Mouse (Mus musculus): Measurements from ENCODE around the gene Tab1. TPM values are rescaled to one million over a fixed set of nuclear protein-coding genes. Genes with fewer than 3 reads are reported as not detected.
A peak's percentile ranks its signal among the peaks of the same experiment; 100 is the strongest.

Tab1 gene
- 50.0 and 50.2 TPM in 2 replicates for polyA plus RNA-seq (2012; rRNA removed)

DNA sequence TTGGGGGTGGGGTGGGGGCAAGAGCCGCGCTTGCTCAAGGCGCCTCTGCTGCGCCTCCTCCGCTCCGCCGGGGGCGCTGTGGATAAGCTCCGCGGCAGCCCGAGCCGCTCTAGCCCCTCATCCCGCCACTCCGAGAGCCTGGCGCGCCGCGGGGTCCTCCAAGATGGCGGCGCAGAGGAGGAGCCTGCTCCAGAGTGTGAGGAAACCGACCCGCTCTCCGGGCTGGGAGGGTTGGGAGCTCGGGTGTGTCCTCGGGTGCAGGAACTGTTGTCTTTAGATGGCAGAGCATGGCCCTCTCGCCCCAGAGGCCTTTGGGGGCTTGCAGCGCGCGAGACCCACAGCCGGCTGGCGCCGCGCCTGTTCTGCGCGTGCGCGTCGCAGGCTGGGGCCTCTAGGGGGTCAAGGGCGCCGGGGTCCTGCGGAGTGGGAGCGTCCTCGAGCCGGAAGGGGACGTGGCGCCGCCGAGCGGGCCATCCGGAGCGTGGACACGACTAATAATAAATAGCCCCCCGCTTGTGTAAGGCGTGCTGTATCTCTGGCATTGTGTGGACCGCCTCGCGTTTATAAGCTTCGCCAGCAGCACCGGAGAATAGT, at the start of gene Tab1:
Gene Tab1, plus strand, starts transcription at position 135 of the 594 bp plus-strand sequence.
- under 1% methylated on average over 59 of the region's 59 CpGs for WGBS
- H3K4me1 ChIP-seq (ENCODE audit: control insufficient read depth, insufficient read depth, low read length), result peaks cover 30% of the 10 kb centered on the region
- peak within 1 kb of the TSS; percentile 100 for H3K27ac ChIP-seq (ENCODE audit: insufficient read depth, low read length)
- TF ChIP-seq POLR2A (IDR thresholded peaks at IDR 0.05; ENCODE audit: borderline replicate concordance, insufficient read depth, low read length), result peak; percentile 40; the same call in 1 of the 2 replicates
- peak; percentile 56 for TF ChIP-seq CTCF (IDR thresholded peaks at IDR 0.05; ENCODE audit: borderline replicate concordance, insufficient read depth, low read depth, low read length)
- H3K4me3 ChIP-seq (replicated peaks; ENCODE audit: insufficient read depth, low read depth, low read length), result peak within 1 kb of the TSS; percentile 98
- DNase-seq, result peak; percentile 92 to 94
- no peaks in the 10 kb centered on the region for H3K27me3 ChIP-seq (ENCODE audit: control insufficient read depth, insufficient read depth, low read length)

DNA sequence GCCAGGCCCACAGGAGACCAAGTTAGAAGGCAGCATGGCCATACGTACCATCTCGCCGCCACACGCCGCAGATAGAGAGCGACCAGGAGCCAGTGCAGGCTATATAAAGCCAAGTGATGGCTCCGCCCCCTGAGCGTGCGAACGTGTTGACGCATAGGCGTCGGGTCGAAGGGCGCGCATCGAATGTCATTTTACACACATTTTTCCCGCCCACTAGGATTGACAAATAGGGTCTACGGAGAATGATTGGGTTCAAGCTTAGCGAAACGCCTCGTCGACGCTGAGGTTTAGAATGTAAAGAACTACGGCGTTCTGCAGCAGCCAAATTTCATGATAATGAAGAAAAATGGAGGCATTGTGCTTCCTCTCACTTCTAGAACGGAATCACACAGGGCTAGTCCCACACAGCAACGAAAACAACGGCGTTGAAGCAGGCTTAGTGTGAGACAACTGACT, 49.6 kb upstream of the Tab1 start:
- Histone ChIP-seq H3K27me3 (ENCODE audit: control insufficient read depth, insufficient read depth, low read length) (no peaks in the 10 kb centered on the region), H3K4me3 (replicated peaks; ENCODE audit: insufficient read depth, low read depth, low read length) (peak overlapping the region; percentile 92), H3K4me1 (ENCODE audit: control insufficient read depth, insufficient read depth, low read length) (no peaks in the 10 kb centered on the region), H3K27ac (ENCODE audit: insufficient read depth, low read length) (peak overlapping the region; percentile 95)
- DNase-seq, result peak; percentile 98 to 99
- WGBS, result under 1% methylated on average over 30 of the region's 30 CpGs
- TF ChIP-seq CTCF (IDR thresholded peaks at IDR 0.05; ENCODE audit: borderline replicate concordance, insufficient read depth, low read depth, low read length) (no peak), POLR2A (IDR thresholded peaks at IDR 0.05; ENCODE audit: borderline replicate concordance, insufficient read depth, low read length) (peak; percentile 100)

DNA sequence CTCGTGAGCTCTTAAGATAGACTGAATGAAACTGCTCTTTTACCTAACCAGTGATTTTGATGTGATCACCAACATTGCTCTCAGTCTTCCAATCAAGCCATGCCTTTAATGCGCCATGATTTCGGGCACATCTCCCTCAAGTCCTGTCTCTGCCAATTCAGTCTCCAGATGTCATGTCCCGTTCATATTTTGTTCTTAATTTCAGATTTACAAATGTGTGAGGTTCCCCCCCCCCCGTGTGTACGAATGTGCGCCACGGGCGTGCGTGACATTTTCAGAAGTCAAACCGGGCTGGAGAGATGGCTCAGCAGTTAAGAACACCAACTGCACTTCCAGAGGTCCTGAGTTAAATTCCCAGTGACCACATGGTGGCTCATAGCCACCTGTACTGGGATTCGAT, 49.2 kb upstream of the Tab1 start:
- Histone ChIP-seq H3K27ac (ENCODE audit: insufficient read depth, low read length) (peak overlapping the region; percentile 95), H3K27me3 (ENCODE audit: control insufficient read depth, insufficient read depth, low read length) (no peaks in the 10 kb centered on the region), H3K4me1 (ENCODE audit: control insufficient read depth, insufficient read depth, low read length) (no peaks in the 10 kb centered on the region), H3K4me3 (replicated peaks; ENCODE audit: insufficient read depth, low read depth, low read length) (peak overlapping the region; percentile 90)
- TF ChIP-seq CTCF (IDR thresholded peaks at IDR 0.05; ENCODE audit: borderline replicate concordance, insufficient read depth, low read depth, low read length) (no peak), POLR2A (IDR thresholded peaks at IDR 0.05; ENCODE audit: borderline replicate concordance, insufficient read depth, low read length) (no peak)
- no peak for DNase-seq
- WGBS, result under 1% methylated on average over 12 of the region's 12 CpGs

DNA sequence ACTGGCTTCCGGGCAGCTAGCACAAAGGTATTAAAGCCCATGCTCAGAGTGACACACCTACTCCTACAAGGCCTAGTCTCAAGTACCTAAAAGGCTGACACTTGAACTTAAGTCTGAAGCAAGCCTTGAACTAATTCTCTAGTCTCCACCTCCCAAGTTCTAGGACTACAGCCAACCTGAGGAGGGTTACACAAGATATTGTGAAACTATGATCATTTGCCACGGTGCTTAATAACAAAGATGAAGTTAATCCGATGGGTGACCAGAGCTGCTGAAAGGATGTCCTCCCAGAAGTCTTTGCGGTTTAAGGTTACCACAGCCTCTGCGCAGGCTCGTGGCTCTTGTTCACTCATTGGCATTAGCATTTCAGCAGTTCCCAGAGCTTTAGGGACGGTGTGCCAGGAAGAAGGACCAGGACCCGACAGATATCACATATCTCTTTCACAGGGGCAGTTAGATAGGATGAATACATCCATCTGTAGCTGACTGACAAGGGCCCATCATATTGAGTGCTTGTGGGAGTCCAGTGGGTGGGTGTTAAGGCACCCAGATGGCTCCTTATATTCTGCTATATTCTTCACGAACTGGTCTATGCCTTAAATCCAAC, 45.4 kb upstream of the Tab1 start:
- no peaks in the 10 kb centered on the region for H3K27me3 ChIP-seq (ENCODE audit: control insufficient read depth, insufficient read depth, low read length)
- TF ChIP-seq CTCF (IDR thresholded peaks at IDR 0.05; ENCODE audit: borderline replicate concordance, insufficient read depth, low read depth, low read length) (no peak), POLR2A (IDR thresholded peaks at IDR 0.05; ENCODE audit: borderline replicate concordance, insufficient read depth, low read length) (no peak)
- WGBS, result 82% methylated on average over 9 of the region's 9 CpGs

DNA sequence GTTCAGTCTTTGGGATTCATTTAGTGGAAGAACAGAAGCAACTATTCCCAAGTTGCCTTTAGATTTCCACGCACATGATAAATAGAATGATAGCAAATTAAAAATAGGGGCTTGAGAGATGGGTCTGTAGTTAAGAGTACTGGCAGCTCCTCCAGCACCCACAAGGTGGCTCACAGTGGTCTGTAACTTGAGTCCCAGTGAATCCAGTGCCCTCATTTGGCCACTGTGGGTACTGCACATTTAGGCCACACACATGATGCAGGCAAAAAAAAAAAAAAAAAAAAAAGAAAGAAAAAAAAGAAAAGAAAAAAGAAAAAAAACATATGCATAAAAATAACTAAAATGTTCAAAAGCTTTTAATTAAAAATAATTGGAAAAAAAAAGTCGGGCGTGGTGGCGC, 44.3 kb upstream of the Tab1 start:
- peak; percentile 91 to 95 for DNase-seq
- H3K27me3 ChIP-seq (ENCODE audit: control insufficient read depth, insufficient read depth, low read length), result no peaks in the 10 kb centered on the region
- no peak overlapping the region for H3K27ac ChIP-seq (ENCODE audit: insufficient read depth, low read length)
- WGBS, result 28% methylated on average over 4 of the region's 4 CpGs
- H3K4me1 ChIP-seq (ENCODE audit: control insufficient read depth, insufficient read depth, low read length), result peaks cover 6% of the 10 kb centered on the region; the same call in 1 of the 2 replicates
- H3K4me3 ChIP-seq (replicated peaks; ENCODE audit: insufficient read depth, low read depth, low read length), result no peak overlapping the region
- TF ChIP-seq POLR2A (IDR thresholded peaks at IDR 0.05; ENCODE audit: borderline replicate concordance, insufficient read depth, low read length) (no peak), CTCF (IDR thresholded peaks at IDR 0.05; ENCODE audit: borderline replicate concordance, insufficient read depth, low read depth, low read length) (peak; percentile 97)

More for the DNA sequence above, 45.4 kb upstream of the Tab1 start:
- no peak overlapping the region for H3K27ac ChIP-seq (ENCODE audit: insufficient read depth, low read length)
- no peaks in the 10 kb centered on the region for H3K4me1 ChIP-seq (ENCODE audit: control insufficient read depth, insufficient read depth, low read length)
- H3K4me3 ChIP-seq (replicated peaks; ENCODE audit: insufficient read depth, low read depth, low read length), result no peak overlapping the region
- DNase-seq, result no peak

DNA sequence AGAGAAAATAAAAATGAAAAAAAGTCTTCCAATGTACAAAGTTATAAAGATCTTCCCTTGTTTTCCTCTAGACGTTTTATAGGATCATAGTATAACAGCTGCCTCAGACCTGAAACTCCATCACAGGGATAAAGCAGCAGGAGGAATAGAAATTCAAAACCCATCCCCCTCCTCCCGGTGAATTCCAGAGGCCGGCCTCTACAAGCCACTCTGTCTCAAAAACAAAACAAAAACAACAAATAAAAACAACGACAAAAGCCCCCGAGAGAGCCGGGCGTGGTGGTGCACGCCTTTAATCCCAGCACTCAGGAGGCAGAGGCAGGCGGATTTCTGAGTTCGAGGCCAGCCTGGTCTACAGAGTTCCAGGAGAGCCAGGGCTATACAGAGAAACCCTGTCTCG, 42.8 kb upstream of the Tab1 start:
- no peak for DNase-seq
- peak overlapping the region; percentile 98; the same call in 1 of the 2 replicates for H3K27ac ChIP-seq (ENCODE audit: insufficient read depth, low read length)
- WGBS, result 79% methylated on average over 11 of the region's 11 CpGs
- no peak for TF ChIP-seq CTCF (IDR thresholded peaks at IDR 0.05; ENCODE audit: borderline replicate concordance, insufficient read depth, low read depth, low read length)
- TF ChIP-seq POLR2A (IDR thresholded peaks at IDR 0.05; ENCODE audit: borderline replicate concordance, insufficient read depth, low read length), result no peak
- peaks cover 15% of the 10 kb centered on the region for H3K4me1 ChIP-seq (ENCODE audit: control insufficient read depth, insufficient read depth, low read length)
- no peak overlapping the region for H3K4me3 ChIP-seq (replicated peaks; ENCODE audit: insufficient read depth, low read depth, low read length)
- H3K27me3 ChIP-seq (ENCODE audit: control insufficient read depth, insufficient read depth, low read length), result no peaks in the 10 kb centered on the region

DNA sequence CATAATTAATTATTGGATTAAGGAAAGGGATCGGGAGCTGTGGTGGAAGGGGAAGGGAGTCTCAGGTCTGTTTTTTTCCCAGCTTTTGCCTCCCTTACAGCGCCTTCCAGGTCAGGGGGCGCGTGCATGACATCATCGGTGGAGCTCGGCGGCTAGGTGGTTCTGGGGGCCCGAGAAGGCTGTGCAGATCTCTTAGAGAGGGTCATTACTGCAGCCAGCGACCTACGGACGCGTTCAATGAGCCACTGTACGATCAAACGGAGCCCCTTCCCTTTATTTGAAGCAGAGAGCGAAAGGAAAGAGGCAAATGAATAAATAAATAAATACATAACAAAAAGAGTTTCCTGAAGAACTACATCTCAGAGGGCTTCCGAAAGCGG, 42.2 kb upstream of the Tab1 start:
- peak overlapping the region; percentile 98 for H3K27ac ChIP-seq (ENCODE audit: insufficient read depth, low read length)
- peaks cover 19% of the 10 kb centered on the region for H3K4me1 ChIP-seq (ENCODE audit: control insufficient read depth, insufficient read depth, low read length)
- TF ChIP-seq CTCF (IDR thresholded peaks at IDR 0.05; ENCODE audit: borderline replicate concordance, insufficient read depth, low read depth, low read length), result no peak
- no peak for TF ChIP-seq POLR2A (IDR thresholded peaks at IDR 0.05; ENCODE audit: borderline replicate concordance, insufficient read depth, low read length)
- peak overlapping the region; percentile 83 for H3K4me3 ChIP-seq (replicated peaks; ENCODE audit: insufficient read depth, low read depth, low read length)
- H3K27me3 ChIP-seq (ENCODE audit: control insufficient read depth, insufficient read depth, low read length), result no peaks in the 10 kb centered on the region
- 2% methylated on average over 17 of the region's 17 CpGs for WGBS
- peak in 1 of 2 experiments; percentile 57 for DNase-seq

Measured in cerebellum, adult 2 months (tissue).